Mouse (Mus musculus) bone marrow macrophage, adult 2 months (primary cell): Measurements from ENCODE around the gene Slc7a1. TPM values are rescaled to one million over a fixed set of nuclear protein-coding genes. Genes with fewer than 3 reads are reported as not detected.

Experiments
- H3K27ac ChIP-seq: 2 replicates; pipeline ENCODE4 v1.5.1; 2012; ENCODE audit warnings: low read depth, low read length; ENCODE audit not compliant: insufficient read depth
- H3K4me1 ChIP-seq: 2 replicates; pipeline ENCODE4 v1.6.1; 2012; ENCODE audit warnings: low read length; ENCODE audit not compliant: control insufficient read depth, insufficient read depth
- H3K4me3 ChIP-seq: 2 replicates; pipeline ENCODE4 v1.5.1; 2012; ENCODE audit warnings: mild to moderate bottlenecking, low read length, moderate library complexity; ENCODE audit not compliant: insufficient read depth
- CTCF ChIP-seq: IDR thresholded peaks from 2 replicates; pipeline ENCODE4 v1.5.1; 2012; ENCODE audit warnings: low read depth, mild to moderate bottlenecking, low read length, moderate library complexity
- POLR2A ChIP-seq: IDR thresholded peaks from 2 replicates; pipeline ENCODE4 v1.6.1; 2012; ENCODE audit warnings: mild to moderate bottlenecking, low read depth, low read length, borderline replicate concordance
- polyA plus RNA-seq: library from polyadenylated mRNA; stranded (reverse); fragments of >200 nt; gene quantifications from 2 replicates; pipeline ENCODE4 v1.2.4, GENCODE M21; 2012; ENCODE audit not compliant: missing spikeins, insufficient read depth, insufficient read length

The Slc7a1 gene
- polyA plus RNA-seq, 1 experiment = 3.9 TPM

- Histone ChIP-seq H3K4me1 (no peaks in the 10 kb centered on the region), H3K27ac (no peak overlapping the region), H3K4me3 (no peak overlapping the region)
- TF ChIP-seq CTCF = no peak
- no peak for TF ChIP-seq POLR2A
These were observed 18.1 kb upstream of the Slc7a1 start for GRCm38 (mm10) chr5:148417756-148418155.

- TF ChIP-seq CTCF (no peak), POLR2A (no peak)
- Histone ChIP-seq H3K4me1 (no peaks in the 10 kb centered on the region), H3K27ac (no peak overlapping the region), H3K4me3 (no peak overlapping the region)
These were observed 16.8 kb upstream of the Slc7a1 start for GRCm38 (mm10) chr5:148416461-148416860.

- no peak overlapping the region for H3K27ac ChIP-seq
- H3K4me1 ChIP-seq = no peaks in the 10 kb centered on the region
- H3K4me3 ChIP-seq = no peak overlapping the region
- TF ChIP-seq CTCF = no peak
These were observed 14.5 kb upstream of the Slc7a1 start for GRCm38 (mm10) chr5:148414233-148414632.

GRCm38 (mm10) chr5:148412504-148412903 lies 12.8 kb upstream of the Slc7a1 start:
- no peak overlapping the region for H3K27ac ChIP-seq
- no peaks in the 10 kb centered on the region for H3K4me1 ChIP-seq
- H3K4me3 ChIP-seq = no peak overlapping the region
- TF ChIP-seq POLR2A (no peak), CTCF (no peak)

GRCm38 (mm10) chr5:148409465-148409864 lies 9.8 kb upstream of the Slc7a1 start:
- Histone ChIP-seq H3K4me1 (no peaks in the 10 kb centered on the region), H3K27ac (no peak overlapping the region), H3K4me3 (no peak overlapping the region)
- no peak for TF ChIP-seq POLR2A
- no peak for TF ChIP-seq CTCF

GRCm38 (mm10) chr5:148406913-148407312 lies 7.2 kb upstream of the Slc7a1 start:
- Histone ChIP-seq H3K27ac (no peak overlapping the region), H3K4me3 (no peak overlapping the region), H3K4me1 (no peaks in the 10 kb centered on the region)
- TF ChIP-seq CTCF = no peak
- no peak for TF ChIP-seq POLR2A

GRCm38 (mm10) chr5:148404548-148404947 lies 4.8 kb upstream of the Slc7a1 start:
- no peaks in the 10 kb centered on the region for H3K4me1 ChIP-seq
- no peak for TF ChIP-seq POLR2A
- TF ChIP-seq CTCF = no peak
- H3K27ac ChIP-seq = no peak overlapping the region
- H3K4me3 ChIP-seq = no peak overlapping the region

GRCm38 (mm10) chr5:148402641-148403040 lies 2.9 kb upstream of the Slc7a1 start:
- TF ChIP-seq CTCF (no peak), POLR2A (no peak)
- no peak overlapping the region for H3K4me3 ChIP-seq
- H3K27ac ChIP-seq = no peak overlapping the region
- H3K4me1 ChIP-seq = peaks cover 3% of the 10 kb centered on the region

- peak overlapping the region; percentile 99 for H3K4me3 ChIP-seq
- H3K4me1 ChIP-seq = peaks cover 10% of the 10 kb centered on the region
- H3K27ac ChIP-seq = peak overlapping the region; percentile 24
- TF ChIP-seq POLR2A = no peak
- TF ChIP-seq CTCF = no peak
These were observed 691 bp downstream of the Slc7a1 start for GRCm38 (mm10) chr5:148398766-148399659.

- H3K4me3 ChIP-seq = peak overlapping the region; percentile 99
- H3K27ac ChIP-seq = no peak overlapping the region
- TF ChIP-seq POLR2A (no peak), CTCF (no peak)
- peaks cover 10% of the 10 kb centered on the region for H3K4me1 ChIP-seq
These were observed 1.3 kb downstream of the Slc7a1 start for GRCm38 (mm10) chr5:148398451-148398765.

GRCm38 (mm10) chr5:148397911-148398310 lies 1.8 kb downstream of the Slc7a1 start:
- TF ChIP-seq POLR2A (no peak), CTCF (no peak)
- Histone ChIP-seq H3K27ac (no peak overlapping the region), H3K4me3 (peak overlapping the region; percentile 26; the same call in 1 of the 2 replicates), H3K4me1 (peaks cover 10% of the 10 kb centered on the region)
